Mouse (Mus musculus): ENCODE data around the gene Nfyc.

GRCm38 (mm10) chr4:120817951-120818350 lies 13.4 kb downstream of the Nfyc start:
- TF ChIP-seq EP300 (IDR thresholded peaks at IDR 0.05; ENCODE audit: low read length) (no peak), KAT2A (IDR thresholded peaks at IDR 0.05; ENCODE audit: insufficient replicate concordance, low read length) (no peak), POLR2A (IDR thresholded peaks at IDR 0.05; ENCODE audit: low read depth, low read length) (no peak), ZNF384 (IDR thresholded peaks at IDR 0.05; ENCODE audit: low read depth, low read length) (no peak), CTCF (conservative IDR thresholded peaks at IDR 0.05 in 1 of 2, IDR thresholded peaks at IDR 0.05 in 1 of 2; ENCODE audit: low read depth in 2 of 2, low read length in 2 of 2) (no peak), CHD2 (IDR thresholded peaks at IDR 0.05; ENCODE audit: low read length) (no peak)

Data from CH12.LX (cell line).